Mouse (Mus musculus) heart, adult 2 months (tissue): Measurements from ENCODE around the gene Themis3. TPM values are rescaled to one million over a fixed set of nuclear protein-coding genes. Genes with fewer than 3 reads are reported as not detected.
"Not testable (repeated sequence)": the region's sequence is repeated elsewhere in the genome, so short reads cannot be mapped to it uniquely, and the experiment has no call there.

Experiments used
- DNase-seq, 2 experiments: peaks; one replicate each; pipeline ENCODE4 v3.0.0; 2021
- H3K27ac ChIP-seq: fragments of 200-600 bp; 2 replicates; pipeline ENCODE4 v1.8.1; 2022
- H3K27me3 ChIP-seq: fragments of 200-500 bp; 2 replicates; pipeline ENCODE4 v1.6.1; 2012; ENCODE audit warnings: mild to moderate bottlenecking, low read length, inconsistent platforms, mixed read lengths; ENCODE audit not compliant: control insufficient read depth, insufficient read depth
- H3K36me3 ChIP-seq: fragments of 200-500 bp; 2 replicates; pipeline ENCODE4 v1.6.1; 2012; ENCODE audit warnings: low read length, inconsistent platforms; ENCODE audit not compliant: control insufficient read depth, insufficient read depth
- H3K4me1 ChIP-seq: fragments of 200-500 bp; 2 replicates; pipeline ENCODE4 v1.6.1; 2011; ENCODE audit warnings: low read length; ENCODE audit not compliant: control insufficient read depth, insufficient read depth
- H3K4me3 ChIP-seq: fragments of 200-600 bp; 2 replicates; pipeline ENCODE4 v1.8.1; 2022
- H3K79me2 ChIP-seq: fragments of 200-500 bp; replicated peaks from 2 replicates; pipeline ENCODE4 v1.6.1; 2012; ENCODE audit warnings: mild to moderate bottlenecking, inconsistent platforms, low read length, moderate library complexity, mixed read lengths; ENCODE audit not compliant: control insufficient read depth, insufficient read depth
- H3K9ac ChIP-seq: fragments of 200-500 bp; 2 replicates; pipeline ENCODE4 v1.6.1; 2012; ENCODE audit warnings: low read depth, mild to moderate bottlenecking, control low read depth, inconsistent platforms, low read length, mixed read lengths
- CTCF ChIP-seq: fragments of 200-600 bp; IDR thresholded peaks from 2 replicates; pipeline ENCODE4 v1.8.1; 2022; ENCODE audit warnings: antibody characterized with exemption, mild to moderate bottlenecking, moderate library complexity
- EP300 ChIP-seq: fragments of 200-500 bp; IDR thresholded peaks from 2 replicates; pipeline ENCODE4 v1.6.1; 2011; ENCODE audit warnings: low read depth, low read length, control low read depth; ENCODE audit not compliant: insufficient read depth
- POLR2A ChIP-seq: fragments of 200-500 bp; IDR thresholded peaks from 2 replicates; pipeline ENCODE4 v1.6.1; 2011; ENCODE audit warnings: mild to moderate bottlenecking, low read depth, low read length, control low read depth; ENCODE audit not compliant: insufficient read depth
- WGBS: fragments of 180-500 bp; shearing (Covaris S2); methylation state at CpG from one replicate; pipeline ENCODE4 v1.1.7; 2018; 5-methylcytosine and 5-hydroxymethylcytosine counted together
- intact Hi-C: fragments of 180-260 bp; cut with DNase I; formaldehyde crosslinking; loops from one replicate; pipeline ENCODE4 v1.15.1; 2025
- polyA plus RNA-seq: library from polyadenylated mRNA; depleted of rRNA; stranded (reverse); fragments of >200 nt; gene quantifications from 2 replicates; pipeline ENCODE4 v1.2.3, GENCODE M21; 2012
- total RNA-seq, 2 experiments: library from RNA; stranded (reverse); gene quantifications; 2 replicates each; pipeline ENCODE4 v1.2.3; 2021

The Themis3 gene
- total and polyA plus RNA-seq, 3 experiments: not detected

GRCm38 (mm10) chr17:66532285-66532684, 62.1 kb downstream of the Themis3 start:
- DNase-seq: no peak
- no peaks in the 10 kb centered on the region for H3K36me3 ChIP-seq
- no peaks in the 10 kb centered on the region for H3K27me3 ChIP-seq
- H3K4me3 ChIP-seq: no peak overlapping the region
- no peak overlapping the region for H3K27ac ChIP-seq
- no peaks in the 10 kb centered on the region for H3K79me2 ChIP-seq
- intact Hi-C loops: no loop called here
- no peaks in the 10 kb centered on the region for H3K4me1 ChIP-seq
- H3K9ac ChIP-seq: no peak overlapping the region
- TF ChIP-seq POLR2A (no peak), CTCF (no peak), EP300 (no peak)
- 80% methylated on average over 1 of the region's 1 CpGs for WGBS

GRCm38 (mm10) chr17:66523396-66523795, 71.0 kb downstream of the Themis3 start:
- no peak overlapping the region for H3K4me3 ChIP-seq
- no peak for DNase-seq
- H3K27ac ChIP-seq: no peak overlapping the region
- 53% methylated on average over 5 of the region's 5 CpGs for WGBS
- intact Hi-C loops: no loop called here
- peaks cover 4% of the 10 kb centered on the region for H3K79me2 ChIP-seq
- no peak overlapping the region for H3K9ac ChIP-seq
- no peaks in the 10 kb centered on the region; the same call in 1 of the 2 replicates for H3K36me3 ChIP-seq
- no peak for TF ChIP-seq CTCF
- no peak for TF ChIP-seq POLR2A
- no peak for TF ChIP-seq EP300
- 0 out of 2 replicates have a peak, but pooled peaks cover 3% of the 10 kb centered on the region for H3K27me3 ChIP-seq
- H3K4me1 ChIP-seq: no peaks in the 10 kb centered on the region; the same call in 1 of the 2 replicates

- H3K36me3 ChIP-seq, H3K79me2 ChIP-seq, H3K4me3 ChIP-seq, intact Hi-C loops, H3K4me1 ChIP-seq, H3K9ac ChIP-seq, H3K27me3 ChIP-seq, H3K27ac ChIP-seq, DNase-seq: not testable (repeated sequence)
- 66% methylated on average over 1 of the region's 1 CpGs for WGBS
Observed at GRCm38 (mm10) chr17:66522631-66523030, 71.8 kb downstream of the Themis3 start.

GRCm38 (mm10) chr17:66519554-66520553, 74.6 kb downstream of the Themis3 start, which contains the start of gene Rab12:
Gene Rab12, minus strand, starts transcription at chr17:66519729.
- peak; percentile 90 to 93 for DNase-seq
- Histone ChIP-seq H3K27me3 (0 out of 2 replicates have a peak, but pooled peaks cover 3% of the 10 kb centered on the region), H3K36me3 (peaks cover 13% of the 10 kb centered on the region), H3K4me3 (peak within 1 kb of the TSS; percentile 98), H3K9ac (peak within 1 kb of the TSS; percentile 96), H3K79me2 (peaks cover 10% of the 10 kb centered on the region), H3K27ac (peak within 1 kb of the TSS; percentile 91), H3K4me1 (peaks cover 7% of the 10 kb centered on the region)
- 5% methylated on average over 71 of the region's 71 CpGs for WGBS
- intact Hi-C loops: no loop called here
- TF ChIP-seq POLR2A: peak; percentile 52; the same call in 1 of the 2 replicates
- TF ChIP-seq EP300: 0 out of 2 replicates have a peak, but pooled peaks have one; percentile 65
- TF ChIP-seq CTCF: peak; percentile 91

GRCm38 (mm10) chr17:66518877-66519553, 75.4 kb downstream of the Themis3 start:
- DNase-seq: peak in 1 of 2 experiments; percentile 51
- Histone ChIP-seq H3K9ac (peak overlapping the region; percentile 96), H3K4me3 (peak overlapping the region; percentile 98), H3K79me2 (peaks cover 10% of the 10 kb centered on the region), H3K27me3 (no peaks in the 10 kb centered on the region), H3K27ac (peak overlapping the region; percentile 91), H3K4me1 (peaks cover 7% of the 10 kb centered on the region), H3K36me3 (peaks cover 13% of the 10 kb centered on the region)
- under 1% methylated on average over 57 of the region's 57 CpGs for WGBS
- intact Hi-C loops: no loop called here
- TF ChIP-seq EP300 (no peak), POLR2A (no peak), CTCF (no peak)

GRCm38 (mm10) chr17:66516953-66517352, 77.5 kb downstream of the Themis3 start:
- WGBS: 79% methylated on average over 4 of the region's 4 CpGs
- TF ChIP-seq EP300: no peak
- TF ChIP-seq POLR2A: no peak
- TF ChIP-seq CTCF: no peak
- no peak for DNase-seq
- no peaks in the 10 kb centered on the region for H3K27me3 ChIP-seq
- H3K4me3 ChIP-seq: no peak overlapping the region
- peaks cover 13% of the 10 kb centered on the region for H3K36me3 ChIP-seq
- H3K4me1 ChIP-seq: peaks cover 7% of the 10 kb centered on the region
- peaks cover 10% of the 10 kb centered on the region for H3K79me2 ChIP-seq
- intact Hi-C loops: no loop called here
- H3K27ac ChIP-seq: no peak overlapping the region
- H3K9ac ChIP-seq: no peak overlapping the region
